Mouse (Mus musculus) forebrain, postnatal 0 days (tissue): ENCODE measurements around the gene Pde4d. TPM values are rescaled to one million over a fixed set of nuclear protein-coding genes. Genes with fewer than 3 reads are reported as not detected.

ENCODE experiments used
- ATAC-seq: fragments of 200-750 bp; cut with Nextera tagmentation; 2 replicates; pipeline ENCODE4 v1.8.0; 2017; ENCODE audit warnings: mild to moderate bottlenecking, moderate library complexity
- DNase-seq: peaks from one replicate; pipeline ENCODE4 v3.0.0-alpha.2; 2015
- H3K27ac ChIP-seq: fragments of 300-500 bp; sonication (generic); 2 replicates; pipeline ENCODE4 v1.5.1; 2014; ENCODE audit warnings: low read depth, mild to moderate bottlenecking, antibody characterized with exemption, low read length, moderate library complexity, mixed read lengths
- H3K27me3 ChIP-seq: fragments of 300-500 bp; sonication (generic); 2 replicates; pipeline ENCODE4 v1.6.1; 2014; ENCODE audit warnings: mild to moderate bottlenecking, low read length, mixed read lengths; ENCODE audit not compliant: insufficient read depth
- H3K36me3 ChIP-seq: fragments of 300-500 bp; sonication (generic); 2 replicates; pipeline ENCODE4 v1.6.1; 2014; ENCODE audit warnings: mild to moderate bottlenecking, moderate library complexity; ENCODE audit not compliant: insufficient read depth
- H3K4me1 ChIP-seq: fragments of 300-500 bp; sonication (generic); 2 replicates; pipeline ENCODE4 v1.6.1; 2014; ENCODE audit warnings: antibody characterized with exemption; ENCODE audit not compliant: insufficient read depth
- H3K4me2 ChIP-seq: fragments of 300-500 bp; sonication (generic); 2 replicates; pipeline ENCODE4 v1.6.1; 2014; ENCODE audit warnings: low read depth, mild to moderate bottlenecking, moderate library complexity
- H3K4me3 ChIP-seq: fragments of 300-500 bp; sonication (generic); 2 replicates; pipeline ENCODE4 v1.5.1; 2014; ENCODE audit warnings: low read depth, low read length, mixed read lengths
- H3K9ac ChIP-seq: fragments of 300-500 bp; sonication (generic); 2 replicates; pipeline ENCODE4 v1.6.1; 2014; ENCODE audit warnings: mild to moderate bottlenecking
- H3K9me3 ChIP-seq: fragments of 300-500 bp; sonication (generic); 2 replicates; pipeline ENCODE4 v1.6.1; 2016; ENCODE audit warnings: low read length
- CTCF ChIP-seq: sonication (generic); IDR thresholded peaks from 2 replicates; pipeline ENCODE4 v1.5.1; 2016; ENCODE audit warnings: antibody characterized with exemption, control low read depth, low read depth
- WGBS: fragments of 180-500 bp; shearing (Covaris S2); extraction: QIAGEN DNeasy Blood & Tissue Kit; methylation state at CpG from one replicate; pipeline ENCODE4 v1.1.7; 2014; 5-methylcytosine and 5-hydroxymethylcytosine counted together
- polyA plus RNA-seq: library from polyadenylated mRNA; unstranded; fragments of >200 nt; fragmentation: Nextera tagmentation; extraction: Ambion mirVana; gene quantifications from 2 replicates; pipeline ENCODE4 v1.2.1, GENCODE M21; 2015
- total RNA-seq: library from RNA; depleted of rRNA; stranded (reverse); fragments of >200 nt; gene quantifications from 2 replicates; pipeline ENCODE4 v1.2.3, GENCODE M21; 2014

Pde4d gene
- total and polyA plus RNA-seq, 2 experiments from 2014 or later, result 13.2 to 78.8 TPM

- Histone ChIP-seq H3K9ac (no peak overlapping the region), H3K27ac (no peak overlapping the region), H3K36me3 (no peaks in the 10 kb centered on the region), H3K4me1 (no peaks in the 10 kb centered on the region), H3K4me2 (no peak overlapping the region), H3K4me3 (no peak overlapping the region), H3K27me3 (no peaks in the 10 kb centered on the region), H3K9me3 (no peaks in the 10 kb centered on the region)
- WGBS, result 69% methylated on average over 1 of the region's 1 CpGs
- ATAC-seq (no peak), DNase-seq (no peak)
- no peak for TF ChIP-seq CTCF
Measured at GRCm38 (mm10) chr13:109331563-109331962, 881.8 kb downstream of the Pde4d start.

GRCm38 (mm10) chr13:109341902-109342301, 892.2 kb downstream of the Pde4d start:
- Histone ChIP-seq H3K36me3 (no peaks in the 10 kb centered on the region), H3K4me2 (no peak overlapping the region), H3K9me3 (no peaks in the 10 kb centered on the region), H3K27me3 (no peaks in the 10 kb centered on the region), H3K4me1 (peaks cover 6% of the 10 kb centered on the region; the same call in 1 of the 2 replicates), H3K27ac (no peak overlapping the region), H3K9ac (no peak overlapping the region), H3K4me3 (no peak overlapping the region)
- ATAC-seq (peak; percentile 49), DNase-seq (peak; percentile 35)
- WGBS, result 39% methylated on average over 3 of the region's 3 CpGs
- TF ChIP-seq CTCF, result peak; percentile 59

GRCm38 (mm10) chr13:109342469-109342868, 892.7 kb downstream of the Pde4d start:
- no peak for TF ChIP-seq CTCF
- DNase-seq (no peak), ATAC-seq (no peak)

GRCm38 (mm10) chr13:109343596-109343995, 893.8 kb downstream of the Pde4d start:
- peak; percentile 90 for TF ChIP-seq CTCF
- H3K4me2 ChIP-seq, result no peak overlapping the region
- no peaks in the 10 kb centered on the region for H3K36me3 ChIP-seq
- DNase-seq, result peak; percentile 94
- peaks cover 6% of the 10 kb centered on the region; the same call in 1 of the 2 replicates for H3K4me1 ChIP-seq
- 1% methylated on average over 4 of the region's 4 CpGs for WGBS
- H3K27ac ChIP-seq, result no peak overlapping the region
- no peaks in the 10 kb centered on the region for H3K9me3 ChIP-seq
- H3K27me3 ChIP-seq, result no peaks in the 10 kb centered on the region
- H3K9ac ChIP-seq, result no peak overlapping the region
- ATAC-seq, result peak; percentile 97
- no peak overlapping the region for H3K4me3 ChIP-seq

More at GRCm38 (mm10) chr13:109342469-109342868, 892.7 kb downstream of the Pde4d start:
- 39% methylated on average over 6 of the region's 6 CpGs for WGBS
- Histone ChIP-seq H3K36me3 (no peaks in the 10 kb centered on the region), H3K9me3 (no peaks in the 10 kb centered on the region), H3K27ac (no peak overlapping the region), H3K4me3 (no peak overlapping the region), H3K4me2 (no peak overlapping the region), H3K27me3 (no peaks in the 10 kb centered on the region), H3K9ac (no peak overlapping the region), H3K4me1 (peaks cover 6% of the 10 kb centered on the region; the same call in 1 of the 2 replicates)

- H3K27ac ChIP-seq, result no peak overlapping the region
- H3K27me3 ChIP-seq, result no peaks in the 10 kb centered on the region
- H3K4me3 ChIP-seq, result no peak overlapping the region
- ATAC-seq (0 out of 2 replicates have a peak, but pooled peaks have one; percentile 26), DNase-seq (peak; percentile 47)
- H3K4me1 ChIP-seq, result peaks cover 6% of the 10 kb centered on the region; the same call in 1 of the 2 replicates
- WGBS, result 18% methylated on average over 11 of the region's 11 CpGs
- H3K36me3 ChIP-seq, result no peaks in the 10 kb centered on the region
- H3K9me3 ChIP-seq, result no peaks in the 10 kb centered on the region
- no peak overlapping the region for H3K4me2 ChIP-seq
- no peak for TF ChIP-seq CTCF
- H3K9ac ChIP-seq, result no peak overlapping the region
Measured at GRCm38 (mm10) chr13:109347770-109348169, 898.0 kb downstream of the Pde4d start.

GRCm38 (mm10) chr13:109348316-109348715, 898.6 kb downstream of the Pde4d start:
- no peak overlapping the region for H3K27ac ChIP-seq
- WGBS, result 90% methylated on average over 6 of the region's 6 CpGs
- no peak for TF ChIP-seq CTCF
- H3K9ac ChIP-seq, result no peak overlapping the region
- peaks cover 6% of the 10 kb centered on the region; the same call in 1 of the 2 replicates for H3K4me1 ChIP-seq
- ATAC-seq (no peak), DNase-seq (no peak)
- no peaks in the 10 kb centered on the region for H3K27me3 ChIP-seq
- no peak overlapping the region for H3K4me3 ChIP-seq
- H3K9me3 ChIP-seq, result no peaks in the 10 kb centered on the region
- H3K4me2 ChIP-seq, result no peak overlapping the region
- no peaks in the 10 kb centered on the region for H3K36me3 ChIP-seq

GRCm38 (mm10) chr13:109350100-109350499, 900.4 kb downstream of the Pde4d start:
- Histone ChIP-seq H3K27ac (no peak overlapping the region), H3K4me1 (no peaks in the 10 kb centered on the region), H3K9ac (no peak overlapping the region), H3K4me3 (no peak overlapping the region), H3K36me3 (no peaks in the 10 kb centered on the region), H3K27me3 (no peaks in the 10 kb centered on the region), H3K4me2 (no peak overlapping the region), H3K9me3 (no peaks in the 10 kb centered on the region)
- ATAC-seq (peak; percentile 38; the same call in 1 of the 2 replicates), DNase-seq (no peak)
- TF ChIP-seq CTCF, result no peak
- WGBS, result 35% methylated on average over 7 of the region's 7 CpGs
